7 mouse cellular contexts compared by ENCODE assay signal in the genomic region with DNA sequence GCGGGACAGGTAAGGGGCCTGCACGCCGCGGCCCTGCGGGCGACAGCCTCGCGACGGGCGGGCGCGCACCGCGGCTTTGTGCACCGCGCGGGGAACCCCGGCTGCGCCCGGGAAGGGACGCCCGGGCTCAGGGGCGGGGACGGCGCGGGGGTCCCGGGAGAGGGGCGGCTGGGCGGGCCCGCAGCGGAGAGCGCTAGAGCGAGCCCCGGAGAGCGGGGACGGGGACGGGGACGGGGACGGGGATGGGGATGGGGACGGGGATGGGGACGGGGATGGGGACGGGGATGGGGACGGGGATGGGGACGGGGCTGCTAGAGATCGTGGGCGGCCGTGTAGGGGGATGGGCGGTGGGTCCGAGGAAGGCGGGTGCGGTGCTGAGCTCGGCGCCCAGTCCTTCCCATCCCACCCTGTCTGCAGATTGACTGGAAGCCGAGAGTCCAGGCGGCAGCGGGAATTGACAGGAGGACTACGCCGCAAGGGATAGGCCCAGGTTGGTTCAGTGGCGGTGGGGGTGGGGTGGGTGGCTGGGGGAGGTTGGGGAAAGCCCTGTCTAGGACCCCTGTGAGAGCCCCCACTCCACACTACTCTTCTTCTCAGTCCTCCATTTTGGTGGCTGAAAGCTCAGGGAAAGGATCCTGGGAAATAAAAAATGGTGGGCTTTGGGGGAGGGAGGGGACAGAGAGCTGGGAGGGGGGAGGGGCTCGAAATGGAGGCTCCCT. TPM values are rescaled to one million over a fixed set of nuclear protein-coding genes. Genes with fewer than 3 reads are reported as not detected.
DNase-seq lines count a peak whose midpoint lies in the region; ATAC-seq and TF ChIP-seq lines count a peak whose summit lies in the region.
"Not testable (repeated sequence)": the region's sequence is repeated elsewhere in the genome, so short reads cannot be mapped to it uniquely, and the experiment has no call there.

No protein-coding gene starts in this region.

- peak overlapping the region; percentile 39 for H3K4me3 ChIP-seq in forebrain, embryonic 14.5 days (ENCODE audit: low read depth, low read length)
- H3K4me3 ChIP-seq in hindbrain, embryonic 13.5 days = peak overlapping the region; percentile 46
- peak overlapping the region; percentile 48 for H3K4me3 ChIP-seq in left cerebral cortex, adult 2 months
- peak overlapping the region; percentile 35 for H3K4me3 ChIP-seq in lung, postnatal 0 days (ENCODE audit: low read depth, low read length)
- H3K4me3 ChIP-seq in neural tube, embryonic 15.5 days (replicated peaks) = peak overlapping the region; percentile 45

- intact Hi-C loops in left cerebral cortex, adult 2 months (cut with DNase I) = not testable (repeated sequence)

- H3K36me3 ChIP-seq in forebrain, embryonic 14.5 days (ENCODE audit: control insufficient read depth, insufficient read depth, low read length); hindbrain, embryonic 13.5 days; lung, postnatal 0 days (ENCODE audit: insufficient read depth, low read length); neural tube, embryonic 15.5 days: not testable (repeated sequence)

- H3K27ac ChIP-seq in forebrain, embryonic 14.5 days (ENCODE audit: low read depth, low read length) = peak overlapping the region; percentile 58; the same call in 1 of the 2 replicates
- peak overlapping the region; percentile 85 for H3K27ac ChIP-seq in hindbrain, embryonic 13.5 days
- not testable (repeated sequence) for H3K27ac ChIP-seq in left cerebral cortex, adult 2 months; lung, postnatal 0 days (ENCODE audit: low read length)
- peak overlapping the region; percentile 81 for H3K27ac ChIP-seq in neural tube, embryonic 15.5 days (replicated peaks)

- not testable (repeated sequence) for H3K4me1 ChIP-seq in forebrain, embryonic 14.5 days (ENCODE audit: control insufficient read depth, insufficient read depth, low read length); lung, postnatal 0 days (ENCODE audit: insufficient read depth, low read depth, low read length)
- H3K4me1 ChIP-seq in hindbrain, embryonic 13.5 days (replicated peaks) = peaks cover 11% of the 10 kb centered on the region
- peaks cover 12% of the 10 kb centered on the region for H3K4me1 ChIP-seq in neural tube, embryonic 15.5 days

- H3K9me3 ChIP-seq in forebrain, embryonic 14.5 days (replicated peaks; ENCODE audit: control insufficient read depth, low read length); hindbrain, embryonic 13.5 days; lung, postnatal 0 days (ENCODE audit: low read length); neural tube, embryonic 15.5 days (replicated peaks): not testable (repeated sequence)

- peak; percentile 7 for DNase-seq in MN1 (ENCODE audit: low spot score)
- peak; percentile 31 to 55 for DNase-seq in cerebellum, postnatal 25 days
- peak; percentile 71 for DNase-seq in forebrain, embryonic 14.5 days (ENCODE audit: low spot score)
- DNase-seq in left cerebral cortex, adult 2 months (ENCODE audit: extremely low spot score in 1 of 2, low spot score in 2 of 2) = not testable (repeated sequence)
- DNase-seq in lung, postnatal 0 days (ENCODE audit: low spot score) = peak; percentile 36

- TF ChIP-seq CTCF in left cerebral cortex, adult 2 months (IDR thresholded peaks at IDR 0.05); lung, postnatal 0 days (IDR thresholded peaks at IDR 0.05): not testable (repeated sequence)

- 56% methylated on average over 18 of the region's 60 CpGs for WGBS in forebrain, embryonic 14.5 days
- 14% methylated on average over 12 of the region's 60 CpGs for WGBS in hindbrain, embryonic 13.5 days
- WGBS in lung, postnatal 0 days = 9% methylated on average over 8 of the region's 60 CpGs
- 33% methylated on average over 23 of the region's 60 CpGs for WGBS in neural tube, embryonic 15.5 days

- H3K4me2 ChIP-seq in forebrain, embryonic 14.5 days (ENCODE audit: low read length) = peak overlapping the region; percentile 49
- H3K4me2 ChIP-seq in hindbrain, embryonic 13.5 days = peak overlapping the region; percentile 61
- peak overlapping the region; percentile 43 for H3K4me2 ChIP-seq in lung, postnatal 0 days (replicated peaks; ENCODE audit: low read depth, low read length)
- peak overlapping the region; percentile 58 for H3K4me2 ChIP-seq in neural tube, embryonic 15.5 days

- TF ChIP-seq EP300 in lung, postnatal 0 days (IDR thresholded peaks at IDR 0.05) = not testable (repeated sequence)

- H3K9ac ChIP-seq in forebrain, embryonic 14.5 days (ENCODE audit: low read length) = peak overlapping the region; percentile 59
- peak overlapping the region; percentile 70 for H3K9ac ChIP-seq in hindbrain, embryonic 13.5 days
- not testable (repeated sequence) for H3K9ac ChIP-seq in lung, postnatal 0 days (replicated peaks; ENCODE audit: low read depth)
- peak overlapping the region; percentile 42; the same call in 1 of the 2 replicates for H3K9ac ChIP-seq in neural tube, embryonic 15.5 days (replicated peaks)

- ATAC-seq in forebrain, embryonic 14.5 days = peak; percentile 53
- ATAC-seq in hindbrain, embryonic 13.5 days (ENCODE audit: low FRiP score) = peak; percentile 80
- peak; percentile 35 for ATAC-seq in lung, postnatal 0 days
- ATAC-seq in neural tube, embryonic 15.5 days (ENCODE audit: low FRiP score) = peak; percentile 69

- not testable (repeated sequence) for H3K27me3 ChIP-seq in forebrain, embryonic 14.5 days (replicated peaks; ENCODE audit: control insufficient read depth, insufficient read depth, low read length); hindbrain, embryonic 13.5 days; lung, postnatal 0 days (replicated peaks; ENCODE audit: insufficient read depth, low read length); neural tube, embryonic 15.5 days (replicated peaks)

RNA-seq across cellular contexts. Expression of gene Bex3, which starts 0.5 kb away (rescaled TPM):
- polyA plus RNA-seq in forebrain, embryonic 14.5 days (2014; fragmentation: Nextera tagmentation; extraction: Ambion mirVana) = 693 and 746 TPM in 2 replicates
- polyA plus RNA-seq in hindbrain, embryonic 13.5 days (2015; fragmentation: Nextera tagmentation; extraction: Ambion mirVana) = 724 and 725 TPM in 2 replicates
- total RNA-seq in left cerebral cortex, adult 2 months (2021) = 100 to 1,000 TPM; 276 to 281 TPM
- polyA plus RNA-seq in lung, postnatal 0 days (2015; fragmentation: Nextera tagmentation; extraction: Ambion mirVana) = 275 and 314 TPM in 2 replicates
- polyA plus RNA-seq in neural tube, embryonic 15.5 days (2015; fragmentation: Nextera tagmentation; extraction: Ambion mirVana) = 733 and 798 TPM in 2 replicates

RNA-seq across cellular contexts. Expression of gene Tceal9, which starts 25.7 kb away (rescaled TPM):
- 368 and 379 TPM in 2 replicates for polyA plus RNA-seq in forebrain, embryonic 14.5 days (2014; fragmentation: Nextera tagmentation; extraction: Ambion mirVana)
- polyA plus RNA-seq in hindbrain, embryonic 13.5 days (2015; fragmentation: Nextera tagmentation; extraction: Ambion mirVana) = 323 and 327 TPM in 2 replicates
- total RNA-seq in left cerebral cortex, adult 2 months (2021) = 100 to 1,000 TPM; 124 to 129 TPM
- polyA plus RNA-seq in lung, postnatal 0 days (2015; fragmentation: Nextera tagmentation; extraction: Ambion mirVana) = 721 and 732 TPM in 2 replicates
- 252 and 274 TPM in 2 replicates for polyA plus RNA-seq in neural tube, embryonic 15.5 days (2015; fragmentation: Nextera tagmentation; extraction: Ambion mirVana)

RNA-seq across cellular contexts. Expression of gene Bex1, which starts 55.2 kb away (rescaled TPM):
- polyA plus RNA-seq in forebrain, embryonic 14.5 days (2014; fragmentation: Nextera tagmentation; extraction: Ambion mirVana) = 172 and 180 TPM in 2 replicates
- 199 and 209 TPM in 2 replicates for polyA plus RNA-seq in hindbrain, embryonic 13.5 days (2015; fragmentation: Nextera tagmentation; extraction: Ambion mirVana)
- 10 to 100 TPM; 86.5 to 89.7 TPM for total RNA-seq in left cerebral cortex, adult 2 months (2021)
- 16.7 and 17.1 TPM in 2 replicates for polyA plus RNA-seq in lung, postnatal 0 days (2015; fragmentation: Nextera tagmentation; extraction: Ambion mirVana)
- polyA plus RNA-seq in neural tube, embryonic 15.5 days (2015; fragmentation: Nextera tagmentation; extraction: Ambion mirVana) = 267 and 283 TPM in 2 replicates

RNA-seq across cellular contexts. Expression of gene Tceal7, which starts 56.0 kb away (rescaled TPM):
- 1.9 and 2.2 TPM in 2 replicates for polyA plus RNA-seq in forebrain, embryonic 14.5 days (2014; fragmentation: Nextera tagmentation; extraction: Ambion mirVana)
- 1.4 and 2.5 TPM in 2 replicates for polyA plus RNA-seq in hindbrain, embryonic 13.5 days (2015; fragmentation: Nextera tagmentation; extraction: Ambion mirVana)
- 1 to 10 TPM; 2.2 to 2.9 TPM for total RNA-seq in left cerebral cortex, adult 2 months (2021)
- 0.17 and 0.43 TPM in 2 replicates for polyA plus RNA-seq in lung, postnatal 0 days (2015; fragmentation: Nextera tagmentation; extraction: Ambion mirVana)
- 11.2 and 20.3 TPM in 2 replicates for polyA plus RNA-seq in neural tube, embryonic 15.5 days (2015; fragmentation: Nextera tagmentation; extraction: Ambion mirVana)
